Mouse (Mus musculus) midbrain, embryonic 11.5 days (tissue): ENCODE measurements around the gene Heatr6. TPM values are rescaled to one million over a fixed set of nuclear protein-coding genes. Genes with fewer than 3 reads are reported as not detected.
A peak's percentile ranks its signal among the peaks of the same experiment; 100 is the strongest.

ENCODE experiments used
- ATAC-seq: fragments of 200-750 bp; cut with Nextera tagmentation; 2 replicates; pipeline ENCODE4 v1.8.0; 2017; ENCODE audit warnings: moderate TSS enrichment, moderate library complexity; ENCODE audit not compliant: low FRiP score
- DNase-seq: peaks from one replicate; pipeline ENCODE4 v3.0.0; 2015; ENCODE audit warnings: low spot score; ENCODE audit errors: missing footprints
- H3K27ac ChIP-seq: fragments of 300-500 bp; sonication (generic); 2 replicates; pipeline ENCODE4 v1.5.1; 2014; ENCODE audit warnings: low read depth, low read length
- H3K27me3 ChIP-seq: fragments of 300-500 bp; sonication (generic); 2 replicates; pipeline ENCODE4 v1.6.1; 2014; ENCODE audit warnings: mild to moderate bottlenecking, low read length, moderate library complexity, mixed read lengths; ENCODE audit not compliant: control insufficient read depth, insufficient read depth
- H3K36me3 ChIP-seq: fragments of 300-500 bp; sonication (generic); 2 replicates; pipeline ENCODE4 v1.6.1; 2014; ENCODE audit warnings: mild to moderate bottlenecking, low read length, moderate library complexity, mixed read lengths; ENCODE audit not compliant: control insufficient read depth, insufficient read depth
- H3K4me1 ChIP-seq: fragments of 300-500 bp; sonication (generic); 2 replicates; pipeline ENCODE4 v1.6.1; 2014; ENCODE audit warnings: low read length; ENCODE audit not compliant: control insufficient read depth, insufficient read depth
- H3K4me2 ChIP-seq: fragments of 300-500 bp; sonication (generic); 2 replicates; pipeline ENCODE4 v1.6.1; 2014; ENCODE audit warnings: mild to moderate bottlenecking, moderate library complexity
- H3K4me3 ChIP-seq: fragments of 300-500 bp; sonication (generic); 2 replicates; pipeline ENCODE4 v1.5.1; 2014; ENCODE audit warnings: low read depth, low read length
- H3K9ac ChIP-seq: fragments of 300-500 bp; sonication (generic); 2 replicates; pipeline ENCODE4 v1.6.1; 2014; ENCODE audit warnings: low read length
- H3K9me3 ChIP-seq: fragments of 300-500 bp; sonication (generic); 2 replicates; pipeline ENCODE4 v1.6.1; 2016; ENCODE audit warnings: low read length; ENCODE audit not compliant: control insufficient read depth
- WGBS: fragments of 180-500 bp; shearing (Covaris S2); extraction: QIAGEN DNeasy Blood & Tissue Kit; methylation state at CpG from one replicate; pipeline ENCODE4 v1.1.7; 2014; 5-methylcytosine and 5-hydroxymethylcytosine counted together
- polyA plus RNA-seq: library from polyadenylated mRNA; unstranded; fragments of >200 nt; fragmentation: Nextera tagmentation; extraction: Ambion mirVana; gene quantifications from 2 replicates; pipeline ENCODE4 v1.2.1, GENCODE M21; 2014

The Heatr6 gene
- 30.1 and 31.9 TPM in 2 replicates for polyA plus RNA-seq

DNA sequence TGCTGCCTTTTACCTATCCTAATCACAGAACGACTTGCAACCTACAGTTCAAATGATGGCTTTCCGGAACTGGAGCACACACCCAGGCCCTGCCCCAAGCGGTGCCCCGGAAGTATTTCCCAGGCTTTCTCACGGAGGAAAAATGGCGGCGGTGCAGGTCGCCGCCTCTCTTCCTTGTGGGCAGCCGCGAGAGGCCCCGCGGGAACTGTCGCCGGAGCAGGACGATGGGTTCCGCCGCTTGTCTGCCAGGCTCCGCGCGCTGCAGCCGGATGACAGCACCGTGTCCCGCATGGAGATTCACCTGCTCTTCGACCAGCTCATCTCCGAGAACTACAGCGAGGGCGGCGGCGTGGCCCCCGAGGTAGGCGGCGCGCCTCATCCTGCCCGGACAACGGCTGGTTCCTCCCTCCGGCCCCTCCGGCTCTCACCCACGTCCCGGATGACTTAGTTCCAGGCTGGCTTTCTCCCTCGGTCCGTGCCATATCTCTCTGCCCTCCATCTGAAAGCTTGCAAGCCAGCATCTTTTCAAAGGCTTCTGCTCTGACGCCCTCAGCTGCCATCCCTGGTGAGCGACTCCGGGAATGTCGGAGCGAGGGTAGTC is at the start of gene Heatr6:
Gene Heatr6 (plus strand): TSS at position 116 of the 601 bp plus-strand sequence.
- H3K9ac ChIP-seq: peak within 1 kb of the TSS; percentile 90
- H3K27me3 ChIP-seq: no peaks in the 10 kb centered on the region
- H3K27ac ChIP-seq: peak within 1 kb of the TSS; percentile 79
- WGBS: under 1% methylated on average over 47 of the region's 47 CpGs
- ATAC-seq (peak; percentile 98), DNase-seq (peak; percentile 98)
- H3K4me3 ChIP-seq: peak within 1 kb of the TSS; percentile 89
- H3K36me3 ChIP-seq: peaks cover 13% of the 10 kb centered on the region
- no peaks in the 10 kb centered on the region for H3K9me3 ChIP-seq
- peak within 1 kb of the TSS; percentile 77 for H3K4me2 ChIP-seq
- H3K4me1 ChIP-seq: peaks cover 9% of the 10 kb centered on the region; the same call in 1 of the 2 replicates

DNA sequence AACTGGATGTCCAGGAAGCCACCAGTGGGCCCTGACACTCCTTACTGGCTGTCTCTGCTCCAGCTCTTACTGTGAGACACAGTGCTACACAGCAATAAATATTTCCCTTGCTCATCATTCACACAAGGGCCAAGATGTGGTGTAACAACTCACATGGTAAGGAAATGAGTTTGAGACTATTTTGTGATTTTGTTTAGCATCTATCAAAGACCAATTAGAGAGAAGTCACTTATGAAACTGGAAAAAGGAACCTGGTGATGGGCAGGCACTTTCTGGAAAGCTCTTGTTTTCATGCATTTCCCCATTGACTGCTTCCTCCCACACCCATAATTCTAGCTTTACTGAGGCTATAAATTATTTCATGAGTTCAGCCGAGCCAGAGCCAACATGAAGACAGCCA is 49.8 kb upstream of the Heatr6 start, which contains the start of gene Wfdc17:
Gene Wfdc17 (plus strand): TSS at position 287 of the 400 bp plus-strand sequence.
- WGBS: 64% methylated on average over 1 of the region's 1 CpGs

DNA sequence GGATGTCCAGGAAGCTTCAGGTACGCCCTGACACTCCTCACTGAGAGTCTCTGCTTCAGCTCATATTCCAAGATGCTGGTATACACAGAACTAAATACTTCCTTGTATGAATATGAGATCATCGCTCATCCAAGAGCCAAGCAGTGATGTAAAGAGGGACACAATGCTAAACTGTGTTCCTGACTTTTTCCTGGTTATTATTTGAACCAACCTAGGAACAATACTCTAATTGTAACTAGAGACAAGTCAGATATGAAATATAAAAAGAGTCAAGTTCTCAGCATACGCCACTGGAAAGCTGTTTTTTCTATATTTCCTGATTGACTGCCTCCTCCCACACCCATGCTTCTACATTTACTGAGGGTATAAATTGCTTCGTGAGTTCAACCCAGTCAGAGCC is 44.8 kb upstream of the Heatr6 start, which contains the start of gene Wfdc18:
Gene Wfdc18 (plus strand): TSS at position 301 of the 400 bp plus-strand sequence.
- ATAC-seq (no peak), DNase-seq (no peak)
- Histone ChIP-seq H3K36me3 (no peaks in the 10 kb centered on the region), H3K9ac (no peak within 1 kb of the TSS), H3K27ac (no peak within 1 kb of the TSS), H3K4me2 (no peak within 1 kb of the TSS), H3K4me1 (no peaks in the 10 kb centered on the region), H3K4me3 (no peak within 1 kb of the TSS), H3K9me3 (no peaks in the 10 kb centered on the region), H3K27me3 (no peaks in the 10 kb centered on the region)
- 74% methylated on average over 4 of the region's 4 CpGs for WGBS

More for the DNA sequence above, 49.8 kb upstream of the Heatr6 start, which contains the start of gene Wfdc17:
- Histone ChIP-seq H3K27ac (no peak within 1 kb of the TSS), H3K9ac (no peak within 1 kb of the TSS), H3K4me3 (no peak within 1 kb of the TSS), H3K27me3 (no peaks in the 10 kb centered on the region), H3K36me3 (no peaks in the 10 kb centered on the region), H3K4me1 (no peaks in the 10 kb centered on the region), H3K4me2 (no peak within 1 kb of the TSS), H3K9me3 (no peaks in the 10 kb centered on the region)
- DNase-seq (no peak), ATAC-seq (no peak)

DNA sequence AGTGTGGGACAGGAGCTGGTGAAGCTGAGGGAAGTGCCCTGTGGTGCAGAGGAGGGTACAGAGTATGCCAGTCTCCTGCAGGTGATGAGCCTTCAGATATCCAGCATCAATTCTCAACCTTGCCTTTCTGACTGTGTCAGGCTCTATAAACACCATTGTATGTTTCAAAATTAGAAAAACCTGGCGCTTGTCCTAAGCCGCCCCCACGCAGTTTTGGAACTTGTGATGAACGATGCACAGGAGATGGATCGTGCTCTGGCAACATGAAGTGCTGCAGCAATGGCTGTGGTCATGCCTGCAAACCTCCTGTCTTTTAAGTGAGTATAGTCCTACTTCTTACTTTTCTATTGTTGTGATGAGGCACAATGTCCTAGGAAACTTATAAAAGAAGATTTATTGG is 43.8 kb upstream of the Heatr6 start:
- Histone ChIP-seq H3K27ac (no peak overlapping the region), H3K36me3 (no peaks in the 10 kb centered on the region), H3K4me3 (no peak overlapping the region), H3K27me3 (no peaks in the 10 kb centered on the region), H3K9me3 (no peaks in the 10 kb centered on the region), H3K4me1 (no peaks in the 10 kb centered on the region), H3K4me2 (no peak overlapping the region), H3K9ac (no peak overlapping the region)
- WGBS: 89% methylated on average over 5 of the region's 5 CpGs
- DNase-seq (no peak), ATAC-seq (no peak)

DNA sequence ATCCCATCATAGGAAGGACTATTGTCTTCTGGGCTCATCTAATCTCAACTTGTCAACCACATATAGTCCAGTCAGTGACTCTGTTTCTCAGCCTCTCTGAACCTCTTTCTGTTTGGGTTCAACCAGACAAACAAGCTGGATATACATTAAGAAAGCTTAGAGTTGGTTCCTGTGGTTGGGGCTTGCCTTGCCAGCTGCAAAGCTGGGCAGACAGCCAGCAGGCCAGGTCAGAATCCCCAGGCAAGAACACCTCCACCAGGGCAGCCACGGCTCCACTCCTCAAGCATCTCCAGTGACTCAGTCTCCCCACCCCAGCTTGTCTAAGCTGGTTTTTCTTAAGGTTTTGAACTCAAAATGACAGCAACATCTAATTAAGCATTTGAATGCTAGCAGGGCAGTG is 40.8 kb upstream of the Heatr6 start:
- WGBS: 79% methylated on average over 1 of the region's 1 CpGs
- Histone ChIP-seq H3K9me3 (no peaks in the 10 kb centered on the region), H3K4me1 (no peaks in the 10 kb centered on the region), H3K27me3 (no peaks in the 10 kb centered on the region), H3K27ac (no peak overlapping the region), H3K36me3 (no peaks in the 10 kb centered on the region), H3K4me3 (no peak overlapping the region), H3K4me2 (no peak overlapping the region), H3K9ac (no peak overlapping the region)
- DNase-seq (no peak), ATAC-seq (no peak)

DNA sequence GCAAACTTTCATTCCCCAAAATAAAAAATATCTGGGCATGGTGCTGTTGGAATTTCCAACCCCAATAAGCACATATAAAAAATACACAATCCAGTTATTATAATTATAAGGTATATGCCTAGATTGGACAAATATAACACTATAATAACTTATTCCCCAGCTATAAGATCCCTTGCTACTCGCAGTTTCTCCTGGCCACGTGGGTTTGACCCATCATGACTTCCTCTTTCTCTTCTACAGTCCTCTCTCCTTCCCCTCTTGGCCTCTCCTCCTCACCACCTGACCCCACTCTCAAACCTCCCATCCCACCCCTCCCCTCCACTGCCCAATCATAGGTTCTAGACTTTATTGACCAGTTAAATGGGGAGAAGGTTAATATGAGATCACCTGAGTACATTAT is 39.6 kb upstream of the Heatr6 start:
- no peak overlapping the region for H3K4me3 ChIP-seq
- 79% methylated on average over 2 of the region's 2 CpGs for WGBS
- no peaks in the 10 kb centered on the region for H3K9me3 ChIP-seq
- H3K9ac ChIP-seq: no peak overlapping the region
- ATAC-seq: no peak
- no peak overlapping the region for H3K4me2 ChIP-seq
- H3K36me3 ChIP-seq: no peaks in the 10 kb centered on the region
- no peaks in the 10 kb centered on the region for H3K4me1 ChIP-seq
- no peak overlapping the region for H3K27ac ChIP-seq
- H3K27me3 ChIP-seq: no peaks in the 10 kb centered on the region
- no peak for DNase-seq

DNA sequence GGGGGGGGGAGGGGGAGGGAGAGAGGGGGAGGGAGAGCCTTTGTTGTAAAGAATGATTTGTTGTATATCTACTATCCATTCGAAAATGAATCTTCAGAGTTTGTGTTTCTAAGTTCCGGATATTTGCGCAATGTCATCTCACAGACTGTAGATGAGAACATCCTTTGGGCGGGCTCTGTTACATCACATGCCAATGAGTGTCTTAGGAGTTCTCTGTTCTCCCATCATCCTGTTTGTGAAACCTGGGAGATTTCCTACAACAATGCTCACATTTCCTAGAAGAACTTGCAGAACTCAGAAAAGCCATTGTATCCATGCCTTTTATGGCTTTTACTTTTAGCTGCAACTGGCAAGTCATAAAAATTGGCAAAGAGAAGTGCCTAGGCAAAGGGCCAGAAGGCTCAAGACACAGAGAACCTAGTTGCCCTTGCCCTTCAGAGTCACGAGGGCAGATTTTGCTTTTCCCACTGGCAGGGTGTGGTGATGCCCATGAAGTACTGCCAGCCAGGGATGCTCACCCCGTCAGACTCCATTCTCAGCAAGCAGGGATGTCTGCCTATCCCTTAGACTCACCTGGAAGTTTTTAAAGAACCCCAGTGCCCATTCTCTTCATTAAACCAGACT is 36.3 kb upstream of the Heatr6 start:
- no peak overlapping the region for H3K4me2 ChIP-seq

DNA sequence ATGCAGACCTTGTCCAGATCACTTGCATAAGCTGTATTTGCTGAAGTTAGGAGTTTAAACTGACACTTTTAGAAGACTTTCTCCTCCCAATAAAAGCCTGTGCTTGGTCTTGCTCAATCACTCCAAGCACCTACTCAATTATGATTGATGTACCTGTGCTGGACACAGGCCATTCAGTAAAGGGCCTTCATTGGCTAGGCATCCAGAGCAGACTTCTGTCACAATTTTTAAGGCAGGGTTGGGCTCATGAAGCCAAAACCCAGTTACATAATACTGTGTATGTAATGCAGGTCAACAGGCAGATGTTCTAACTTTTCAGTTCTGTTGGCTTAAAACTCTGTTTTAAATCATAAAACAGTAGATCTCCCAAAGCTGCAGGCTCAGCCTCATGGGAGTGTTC is 32.7 kb upstream of the Heatr6 start:
- Histone ChIP-seq H3K9me3 (no peaks in the 10 kb centered on the region), H3K4me2 (no peak overlapping the region), H3K27me3 (no peaks in the 10 kb centered on the region), H3K4me3 (no peak overlapping the region), H3K4me1 (no peaks in the 10 kb centered on the region), H3K36me3 (no peaks in the 10 kb centered on the region), H3K9ac (no peak overlapping the region), H3K27ac (no peak overlapping the region)
- no peak for ATAC-seq
- no peak for DNase-seq

More for the DNA sequence above, 36.3 kb upstream of the Heatr6 start:
- Histone ChIP-seq H3K9ac (no peak overlapping the region), H3K27me3 (no peaks in the 10 kb centered on the region), H3K4me1 (no peaks in the 10 kb centered on the region), H3K9me3 (no peaks in the 10 kb centered on the region), H3K27ac (no peak overlapping the region), H3K4me3 (no peak overlapping the region), H3K36me3 (no peaks in the 10 kb centered on the region)
- DNase-seq: no peak
- no peak for ATAC-seq
- WGBS: 87% methylated on average over 6 of the region's 6 CpGs

DNA sequence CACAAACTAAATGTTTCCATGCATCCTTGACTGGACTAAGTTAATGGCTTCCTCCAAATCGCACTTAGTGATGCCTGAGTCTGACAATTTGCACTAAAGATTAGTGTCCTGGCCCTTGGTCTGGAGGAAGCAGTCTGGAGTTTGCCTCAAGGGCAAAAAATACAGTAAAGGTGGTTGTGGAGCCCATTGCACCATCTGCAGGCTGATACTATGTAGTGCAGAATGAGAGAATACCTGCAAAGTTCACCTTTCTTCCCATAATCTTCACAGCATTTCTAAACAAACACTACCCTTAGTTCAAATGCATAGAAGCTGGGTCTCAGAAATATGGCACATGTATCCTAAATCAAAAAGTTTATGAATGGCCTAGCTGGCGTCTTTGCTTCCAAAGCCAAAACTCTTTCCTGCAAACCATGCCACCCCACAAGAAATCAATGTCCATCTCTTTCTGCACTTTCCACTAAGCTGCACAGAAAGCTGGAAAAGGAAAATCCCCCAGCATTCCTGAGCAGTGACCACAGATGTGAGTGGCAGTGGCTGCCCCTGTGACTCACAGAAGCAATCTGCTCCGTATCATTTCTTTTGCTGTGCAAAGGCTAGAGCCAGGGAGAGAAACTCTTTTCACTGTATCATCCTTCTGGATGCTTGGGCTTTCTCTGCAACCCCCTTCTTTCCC is 24.6 kb upstream of the Heatr6 start:
- no peak for DNase-seq
- ATAC-seq: no peak
- H3K9me3 ChIP-seq: no peaks in the 10 kb centered on the region
- H3K36me3 ChIP-seq: no peaks in the 10 kb centered on the region
- 62% methylated on average over 3 of the region's 3 CpGs for WGBS
- H3K27me3 ChIP-seq: no peaks in the 10 kb centered on the region
- no peak overlapping the region for H3K4me2 ChIP-seq
- no peaks in the 10 kb centered on the region for H3K4me1 ChIP-seq
- no peak overlapping the region for H3K27ac ChIP-seq
- H3K4me3 ChIP-seq: no peak overlapping the region
- no peak overlapping the region for H3K9ac ChIP-seq
